Mouse (Mus musculus): ENCODE results near the gene Vipr2. TPM values are rescaled to one million over a fixed set of nuclear protein-coding genes. Genes with fewer than 3 reads are reported as not detected.

Gene Vipr2
- total and polyA plus RNA-seq, 2 experiments = 0.18 TPM; not detected in 1

- H3K27ac ChIP-seq (replicated peaks; ENCODE audit: insufficient read depth, low read depth, low read length) = no peak overlapping the region
- H3K79me2 ChIP-seq (ENCODE audit: control insufficient read depth, insufficient read depth, low read length) = no peaks in the 10 kb centered on the region
- no peaks in the 10 kb centered on the region for H3K27me3 ChIP-seq (ENCODE audit: control insufficient read depth, insufficient read depth, low read length)
- TF ChIP-seq CTCF (IDR thresholded peaks at IDR 0.05; ENCODE audit: low read depth, low read length) = no peak
- TF ChIP-seq POLR2A (IDR thresholded peaks at IDR 0.05; ENCODE audit: extremely low read depth, insufficient read depth, low read length) = no peak
- H3K9ac ChIP-seq (ENCODE audit: low read depth, low read length) = no peak overlapping the region
- 80% methylated on average over 2 of the region's 2 CpGs for WGBS
- H3K36me3 ChIP-seq (ENCODE audit: control insufficient read depth, insufficient read depth, low read length) = no peaks in the 10 kb centered on the region
- no peak overlapping the region for H3K4me3 ChIP-seq (ENCODE audit: insufficient read depth, low read depth, low read length)
- no peak for DNase-seq (ENCODE audit: extremely low read depth, low read depth, low spot score)
- H3K4me1 ChIP-seq (ENCODE audit: control insufficient read depth, insufficient read depth, low read length) = no peaks in the 10 kb centered on the region
Observed at GRCm38 (mm10) chr12:116101945-116102344, 24.4 kb downstream of the Vipr2 start.

- Histone ChIP-seq H3K27me3 (ENCODE audit: control insufficient read depth, insufficient read depth, low read length) (no peaks in the 10 kb centered on the region), H3K36me3 (ENCODE audit: control insufficient read depth, insufficient read depth, low read length) (no peaks in the 10 kb centered on the region), H3K4me1 (ENCODE audit: control insufficient read depth, insufficient read depth, low read length) (no peaks in the 10 kb centered on the region), H3K79me2 (ENCODE audit: control insufficient read depth, insufficient read depth, low read length) (no peaks in the 10 kb centered on the region), H3K9ac (ENCODE audit: low read depth, low read length) (no peak overlapping the region), H3K4me3 (ENCODE audit: insufficient read depth, low read depth, low read length) (no peak overlapping the region), H3K27ac (replicated peaks; ENCODE audit: insufficient read depth, low read depth, low read length) (no peak overlapping the region)
- WGBS = 69% methylated on average over 9 of the region's 9 CpGs
- TF ChIP-seq POLR2A (IDR thresholded peaks at IDR 0.05; ENCODE audit: extremely low read depth, insufficient read depth, low read length) (no peak), CTCF (IDR thresholded peaks at IDR 0.05; ENCODE audit: low read depth, low read length) (no peak)
- DNase-seq (ENCODE audit: extremely low read depth, low read depth, low spot score) = no peak
Observed at GRCm38 (mm10) chr12:116109451-116110353, 32.2 kb downstream of the Vipr2 start.

- no peak overlapping the region for H3K27ac ChIP-seq (replicated peaks; ENCODE audit: insufficient read depth, low read depth, low read length)
- H3K79me2 ChIP-seq (ENCODE audit: control insufficient read depth, insufficient read depth, low read length) = no peaks in the 10 kb centered on the region
- no peak for DNase-seq (ENCODE audit: extremely low read depth, low read depth, low spot score)
- no peak overlapping the region for H3K9ac ChIP-seq (ENCODE audit: low read depth, low read length)
- H3K4me3 ChIP-seq (ENCODE audit: insufficient read depth, low read depth, low read length) = no peak overlapping the region
- 71% methylated on average over 7 of the region's 7 CpGs for WGBS
- H3K36me3 ChIP-seq (ENCODE audit: control insufficient read depth, insufficient read depth, low read length) = no peaks in the 10 kb centered on the region
- H3K4me1 ChIP-seq (ENCODE audit: control insufficient read depth, insufficient read depth, low read length) = no peaks in the 10 kb centered on the region
- TF ChIP-seq POLR2A (IDR thresholded peaks at IDR 0.05; ENCODE audit: extremely low read depth, insufficient read depth, low read length) = no peak
- no peak for TF ChIP-seq CTCF (IDR thresholded peaks at IDR 0.05; ENCODE audit: low read depth, low read length)
- H3K27me3 ChIP-seq (ENCODE audit: control insufficient read depth, insufficient read depth, low read length) = no peaks in the 10 kb centered on the region
Observed at GRCm38 (mm10) chr12:116111007-116111694, 33.6 kb downstream of the Vipr2 start.

GRCm38 (mm10) chr12:116115781-116116180, 38.3 kb downstream of the Vipr2 start:
- H3K79me2 ChIP-seq (ENCODE audit: control insufficient read depth, insufficient read depth, low read length) = no peaks in the 10 kb centered on the region
- no peak overlapping the region for H3K4me3 ChIP-seq (ENCODE audit: insufficient read depth, low read depth, low read length)
- no peak for DNase-seq (ENCODE audit: extremely low read depth, low read depth, low spot score)
- no peaks in the 10 kb centered on the region for H3K4me1 ChIP-seq (ENCODE audit: control insufficient read depth, insufficient read depth, low read length)
- 79% methylated on average over 2 of the region's 2 CpGs for WGBS
- no peaks in the 10 kb centered on the region for H3K27me3 ChIP-seq (ENCODE audit: control insufficient read depth, insufficient read depth, low read length)
- TF ChIP-seq POLR2A (IDR thresholded peaks at IDR 0.05; ENCODE audit: extremely low read depth, insufficient read depth, low read length) (no peak), CTCF (IDR thresholded peaks at IDR 0.05; ENCODE audit: low read depth, low read length) (no peak)
- H3K36me3 ChIP-seq (ENCODE audit: control insufficient read depth, insufficient read depth, low read length) = no peaks in the 10 kb centered on the region
- no peak overlapping the region for H3K9ac ChIP-seq (ENCODE audit: low read depth, low read length)
- H3K27ac ChIP-seq (replicated peaks; ENCODE audit: insufficient read depth, low read depth, low read length) = no peak overlapping the region

- no peaks in the 10 kb centered on the region for H3K79me2 ChIP-seq (ENCODE audit: control insufficient read depth, insufficient read depth, low read length)
- H3K36me3 ChIP-seq (ENCODE audit: control insufficient read depth, insufficient read depth, low read length) = no peaks in the 10 kb centered on the region
- TF ChIP-seq CTCF (IDR thresholded peaks at IDR 0.05; ENCODE audit: low read depth, low read length) (no peak), POLR2A (IDR thresholded peaks at IDR 0.05; ENCODE audit: extremely low read depth, insufficient read depth, low read length) (no peak)
- no peaks in the 10 kb centered on the region for H3K4me1 ChIP-seq (ENCODE audit: control insufficient read depth, insufficient read depth, low read length)
- 88% methylated on average over 5 of the region's 5 CpGs for WGBS
- no peak overlapping the region for H3K9ac ChIP-seq (ENCODE audit: low read depth, low read length)
- H3K4me3 ChIP-seq (ENCODE audit: insufficient read depth, low read depth, low read length) = no peak overlapping the region
- no peaks in the 10 kb centered on the region for H3K27me3 ChIP-seq (ENCODE audit: control insufficient read depth, insufficient read depth, low read length)
- DNase-seq (ENCODE audit: extremely low read depth, low read depth, low spot score) = no peak
- H3K27ac ChIP-seq (replicated peaks; ENCODE audit: insufficient read depth, low read depth, low read length) = no peak overlapping the region
Observed at GRCm38 (mm10) chr12:116116455-116116854, 38.9 kb downstream of the Vipr2 start.

All from liver, adult 2 months (tissue).